Mouse (Mus musculus): ENCODE measurements around the gene Gnat2. TPM values are rescaled to one million over a fixed set of nuclear protein-coding genes. Genes with fewer than 3 reads are reported as not detected.

Gnat2 gene
- polyA plus RNA-seq, 1 experiment = 0.27 TPM

DNA sequence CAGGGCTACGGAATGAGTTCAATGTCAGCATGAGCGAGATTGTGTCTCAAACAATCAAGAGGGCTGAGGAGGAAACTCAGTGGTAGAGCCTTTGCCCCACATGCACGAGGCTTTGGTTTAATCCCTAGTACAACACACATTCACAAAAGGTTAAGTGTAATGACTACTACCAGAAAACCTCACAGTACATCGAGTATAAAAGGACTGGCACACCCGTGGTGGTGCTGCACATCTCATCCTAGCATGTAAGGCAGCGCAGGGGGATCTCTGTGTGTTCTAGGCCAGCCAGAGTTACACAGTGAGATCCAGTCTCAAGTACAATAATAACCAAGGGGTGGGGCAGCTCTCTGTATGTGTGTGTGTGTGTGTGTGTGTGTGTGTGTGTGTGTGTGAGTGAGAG, 24.9 kb downstream of the Gnat2 start:
- Histone ChIP-seq H3K36me3 (ENCODE audit: control insufficient read depth, insufficient read depth, low read length) (peaks cover 70% of the 10 kb centered on the region), H3K27me3 (ENCODE audit: control insufficient read depth, insufficient read depth, low read length) (no peaks in the 10 kb centered on the region), H3K27ac (ENCODE audit: control insufficient read depth, insufficient read depth, low read length) (no peak overlapping the region), H3K4me3 (ENCODE audit: control insufficient read depth, insufficient read depth, low read length) (no peak overlapping the region), H3K4me1 (replicated peaks; ENCODE audit: control insufficient read depth, insufficient read depth, low read length) (no peaks in the 10 kb centered on the region)
- no peak for DNase-seq
- TF ChIP-seq CTCF (IDR thresholded peaks at IDR 0.05; ENCODE audit: borderline replicate concordance, control insufficient read depth, extremely low read depth, insufficient read depth, low read length, poor library complexity) = no peak
- no peak for TF ChIP-seq POLR2A (IDR thresholded peaks at IDR 0.05; ENCODE audit: control insufficient read depth, extremely low read depth, insufficient read depth, low read length, poor library complexity)
- 96% methylated on average over 6 of the region's 6 CpGs for WGBS

DNA sequence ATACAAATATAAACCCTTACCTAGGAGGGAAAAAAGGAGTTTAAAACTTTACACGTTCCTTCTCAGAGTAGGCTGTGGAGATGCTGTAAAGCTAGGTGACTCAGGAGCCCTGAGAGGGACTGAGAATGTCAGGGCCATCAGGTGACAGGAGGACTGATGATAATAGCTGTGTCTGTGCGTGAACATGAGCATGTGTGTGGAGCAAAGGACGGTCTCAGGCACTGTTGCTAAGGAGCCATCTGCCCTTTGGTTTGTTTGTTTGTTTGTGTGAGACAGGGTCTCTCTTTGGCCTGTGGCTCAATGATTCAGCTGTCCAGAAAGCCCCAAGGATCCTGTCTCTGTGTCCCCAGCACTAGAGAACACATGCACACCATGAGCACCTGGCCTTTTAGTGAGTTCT, 28.5 kb downstream of the Gnat2 start:
- Histone ChIP-seq H3K4me3 (ENCODE audit: control insufficient read depth, insufficient read depth, low read length) (no peak overlapping the region), H3K36me3 (ENCODE audit: control insufficient read depth, insufficient read depth, low read length) (peaks cover 53% of the 10 kb centered on the region), H3K27ac (ENCODE audit: control insufficient read depth, insufficient read depth, low read length) (no peak overlapping the region), H3K27me3 (ENCODE audit: control insufficient read depth, insufficient read depth, low read length) (no peaks in the 10 kb centered on the region), H3K4me1 (replicated peaks; ENCODE audit: control insufficient read depth, insufficient read depth, low read length) (no peaks in the 10 kb centered on the region)
- TF ChIP-seq CTCF (IDR thresholded peaks at IDR 0.05; ENCODE audit: borderline replicate concordance, control insufficient read depth, extremely low read depth, insufficient read depth, low read length, poor library complexity) = no peak
- TF ChIP-seq POLR2A (IDR thresholded peaks at IDR 0.05; ENCODE audit: control insufficient read depth, extremely low read depth, insufficient read depth, low read length, poor library complexity) = no peak
- WGBS = 97% methylated on average over 3 of the region's 3 CpGs
- DNase-seq = no peak

DNA sequence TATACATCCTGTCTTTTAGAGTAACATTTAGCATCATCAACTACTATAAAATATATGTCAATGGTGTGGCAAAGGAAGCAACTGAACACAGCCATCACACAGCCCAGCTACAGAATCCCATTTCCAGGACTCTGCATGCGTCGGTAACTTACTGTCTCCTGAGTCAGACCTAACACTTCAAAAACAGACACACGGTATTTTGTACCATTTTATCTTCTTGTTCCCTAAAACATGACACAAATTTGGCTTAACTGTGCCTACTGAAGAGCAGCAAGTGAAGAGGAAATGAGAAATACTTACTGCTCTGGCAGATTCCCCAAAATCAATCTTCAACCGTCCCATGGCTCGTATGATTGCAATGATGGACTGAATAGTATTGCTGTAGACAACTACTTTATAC, 30.7 kb downstream of the Gnat2 start:
- Histone ChIP-seq H3K4me3 (ENCODE audit: control insufficient read depth, insufficient read depth, low read length) (no peak overlapping the region), H3K4me1 (replicated peaks; ENCODE audit: control insufficient read depth, insufficient read depth, low read length) (no peaks in the 10 kb centered on the region), H3K27me3 (ENCODE audit: control insufficient read depth, insufficient read depth, low read length) (no peaks in the 10 kb centered on the region), H3K27ac (ENCODE audit: control insufficient read depth, insufficient read depth, low read length) (no peak overlapping the region), H3K36me3 (ENCODE audit: control insufficient read depth, insufficient read depth, low read length) (peaks cover 40% of the 10 kb centered on the region)
- 93% methylated on average over 5 of the region's 5 CpGs for WGBS
- TF ChIP-seq CTCF (IDR thresholded peaks at IDR 0.05; ENCODE audit: borderline replicate concordance, control insufficient read depth, extremely low read depth, insufficient read depth, low read length, poor library complexity) = no peak
- no peak for TF ChIP-seq POLR2A (IDR thresholded peaks at IDR 0.05; ENCODE audit: control insufficient read depth, extremely low read depth, insufficient read depth, low read length, poor library complexity)
- DNase-seq = no peak

DNA sequence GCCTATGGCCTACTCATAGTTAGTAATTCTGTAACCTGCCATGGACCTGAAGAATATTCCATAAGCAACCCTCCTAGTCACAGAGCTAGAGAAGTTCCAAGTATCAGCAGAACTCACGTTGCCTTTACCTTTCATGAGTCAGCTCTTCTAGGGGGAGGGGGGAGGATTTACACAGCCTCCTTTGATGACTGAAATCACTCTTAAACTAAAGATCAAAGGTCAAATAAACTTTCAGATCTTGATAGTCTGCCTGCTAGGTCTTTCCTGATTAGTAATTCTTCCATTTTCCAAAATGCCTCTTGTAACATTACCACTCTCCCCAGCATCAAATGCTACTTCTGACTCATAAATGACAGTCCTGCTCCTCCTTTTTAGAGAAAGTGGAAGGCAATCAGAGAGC, 31.5 kb downstream of the Gnat2 start:
- no peak for TF ChIP-seq CTCF (IDR thresholded peaks at IDR 0.05; ENCODE audit: borderline replicate concordance, control insufficient read depth, extremely low read depth, insufficient read depth, low read length, poor library complexity)
- TF ChIP-seq POLR2A (IDR thresholded peaks at IDR 0.05; ENCODE audit: control insufficient read depth, extremely low read depth, insufficient read depth, low read length, poor library complexity) = no peak
- no peak overlapping the region for H3K27ac ChIP-seq (ENCODE audit: control insufficient read depth, insufficient read depth, low read length)
- 22% methylated on average over 1 of the region's 1 CpGs for WGBS
- peaks cover 31% of the 10 kb centered on the region for H3K36me3 ChIP-seq (ENCODE audit: control insufficient read depth, insufficient read depth, low read length)
- H3K4me1 ChIP-seq (replicated peaks; ENCODE audit: control insufficient read depth, insufficient read depth, low read length) = no peaks in the 10 kb centered on the region
- H3K4me3 ChIP-seq (ENCODE audit: control insufficient read depth, insufficient read depth, low read length) = no peak overlapping the region
- no peaks in the 10 kb centered on the region for H3K27me3 ChIP-seq (ENCODE audit: control insufficient read depth, insufficient read depth, low read length)
- DNase-seq = no peak

DNA sequence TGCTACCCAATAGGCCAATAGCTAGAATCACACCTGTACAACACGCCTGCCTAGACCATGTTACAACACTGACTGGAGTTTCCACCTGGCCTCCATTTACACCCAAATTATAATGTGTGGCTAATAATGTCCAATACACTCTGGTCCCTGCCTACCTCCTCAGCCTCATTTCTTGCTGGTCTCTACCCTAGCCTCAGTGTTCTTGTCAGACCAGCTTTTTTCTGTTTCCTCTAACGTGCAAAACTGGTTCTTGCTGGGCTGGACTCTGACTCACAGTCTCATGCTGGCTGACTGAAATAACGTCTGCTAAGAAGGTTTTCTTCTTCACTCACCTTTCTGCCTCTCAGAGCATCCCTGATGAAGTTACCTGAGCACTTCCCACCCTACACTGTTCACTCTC, 33.7 kb downstream of the Gnat2 start:
- no peak for DNase-seq
- WGBS = 94% methylated on average over 3 of the region's 3 CpGs
- H3K4me1 ChIP-seq (replicated peaks; ENCODE audit: control insufficient read depth, insufficient read depth, low read length) = no peaks in the 10 kb centered on the region
- H3K27me3 ChIP-seq (ENCODE audit: control insufficient read depth, insufficient read depth, low read length) = no peaks in the 10 kb centered on the region
- H3K36me3 ChIP-seq (ENCODE audit: control insufficient read depth, insufficient read depth, low read length) = peaks cover 17% of the 10 kb centered on the region
- no peak for TF ChIP-seq CTCF (IDR thresholded peaks at IDR 0.05; ENCODE audit: borderline replicate concordance, control insufficient read depth, extremely low read depth, insufficient read depth, low read length, poor library complexity)
- TF ChIP-seq POLR2A (IDR thresholded peaks at IDR 0.05; ENCODE audit: control insufficient read depth, extremely low read depth, insufficient read depth, low read length, poor library complexity) = no peak
- H3K4me3 ChIP-seq (ENCODE audit: control insufficient read depth, insufficient read depth, low read length) = no peak overlapping the region
- H3K27ac ChIP-seq (ENCODE audit: control insufficient read depth, insufficient read depth, low read length) = no peak overlapping the region

DNA sequence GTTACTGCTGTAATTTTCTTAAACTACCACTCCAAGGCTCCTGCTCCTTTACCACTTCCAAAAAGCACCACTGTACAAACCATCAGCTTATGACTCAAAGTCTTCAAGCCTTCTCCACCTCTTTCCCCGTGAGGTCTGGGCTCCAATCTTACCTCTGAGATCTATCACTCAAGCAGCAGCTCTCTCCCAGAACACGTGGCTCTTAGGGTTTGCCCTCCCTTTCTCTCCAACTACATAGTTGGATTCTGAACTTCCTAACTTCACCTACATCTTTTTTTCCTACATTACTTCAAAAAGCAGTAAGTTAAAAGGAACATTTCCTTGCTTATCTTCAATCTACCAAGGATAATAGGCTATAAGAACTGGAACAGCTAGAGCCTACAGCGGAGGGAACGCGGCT, 35.9 kb downstream of the Gnat2 start:
- Histone ChIP-seq H3K36me3 (ENCODE audit: control insufficient read depth, insufficient read depth, low read length) (no peaks in the 10 kb centered on the region), H3K27me3 (ENCODE audit: control insufficient read depth, insufficient read depth, low read length) (no peaks in the 10 kb centered on the region), H3K4me3 (ENCODE audit: control insufficient read depth, insufficient read depth, low read length) (no peak overlapping the region), H3K27ac (ENCODE audit: control insufficient read depth, insufficient read depth, low read length) (no peak overlapping the region), H3K4me1 (replicated peaks; ENCODE audit: control insufficient read depth, insufficient read depth, low read length) (no peaks in the 10 kb centered on the region)
- DNase-seq = no peak
- TF ChIP-seq POLR2A (IDR thresholded peaks at IDR 0.05; ENCODE audit: control insufficient read depth, extremely low read depth, insufficient read depth, low read length, poor library complexity) (no peak), CTCF (IDR thresholded peaks at IDR 0.05; ENCODE audit: borderline replicate concordance, control insufficient read depth, extremely low read depth, insufficient read depth, low read length, poor library complexity) (no peak)
- 90% methylated on average over 5 of the region's 5 CpGs for WGBS

GRCm38 (mm10) chr3:108129367-108129766, 36.8 kb downstream of the Gnat2 start:
- no peaks in the 10 kb centered on the region for H3K36me3 ChIP-seq (ENCODE audit: control insufficient read depth, insufficient read depth, low read length)
- TF ChIP-seq POLR2A (IDR thresholded peaks at IDR 0.05; ENCODE audit: control insufficient read depth, extremely low read depth, insufficient read depth, low read length, poor library complexity) = no peak
- no peaks in the 10 kb centered on the region for H3K4me1 ChIP-seq (replicated peaks; ENCODE audit: control insufficient read depth, insufficient read depth, low read length)
- no peak overlapping the region for H3K4me3 ChIP-seq (ENCODE audit: control insufficient read depth, insufficient read depth, low read length)
- WGBS = 96% methylated on average over 4 of the region's 4 CpGs
- no peaks in the 10 kb centered on the region for H3K27me3 ChIP-seq (ENCODE audit: control insufficient read depth, insufficient read depth, low read length)
- DNase-seq = no peak
- H3K27ac ChIP-seq (ENCODE audit: control insufficient read depth, insufficient read depth, low read length) = no peak overlapping the region
